Mouse (Mus musculus): ENCODE measurements at regions not wholly inside any gene's neighbourhood (a gene's known extent, or its start where the extent isn't known, plus 50 kb on each side); places are given as distances from the start of the nearest gene placed in this dataset.

- TF ChIP-seq EP300 (IDR thresholded peaks at IDR 0.05; ENCODE audit: insufficient read depth, low read depth, low read length) = no peak
- TF ChIP-seq POLR2A (IDR thresholded peaks at IDR 0.05; ENCODE audit: insufficient read depth, low read length) = no peak
- TF ChIP-seq CTCF (IDR thresholded peaks at IDR 0.05; ENCODE audit: low read depth, low read length) = peak; percentile 49
- no peaks in the 10 kb centered on the region for H3K9me3 ChIP-seq (replicated peaks; ENCODE audit: control insufficient read depth, insufficient read depth, low read length, poor library complexity, severe bottlenecking)
- H3K36me3 ChIP-seq (ENCODE audit: control insufficient read depth, insufficient read depth, low read length, poor library complexity, severe bottlenecking) = no peaks in the 10 kb centered on the region
- no peak overlapping the region for H3K4me3 ChIP-seq (ENCODE audit: low read depth, low read length)
- no peak overlapping the region for H3K27ac ChIP-seq (ENCODE audit: insufficient read depth, low read length)
- no peak overlapping the region for H3K9ac ChIP-seq (ENCODE audit: low read depth, poor library complexity, severe bottlenecking)
- H3K27me3 ChIP-seq (ENCODE audit: control insufficient read depth, insufficient read depth, low read length, poor library complexity, severe bottlenecking) = no peaks in the 10 kb centered on the region; the same call in 1 of the 2 replicates
- no peaks in the 10 kb centered on the region for H3K4me1 ChIP-seq (ENCODE audit: control insufficient read depth, insufficient read depth, low read length)
Observed at GRCm38 (mm10) chr10:119050017-119050685, 180.1 kb upstream of the Dyrk2 start.

GRCm38 (mm10) chr10:119048643-119049420 lies 178.8 kb upstream of the Dyrk2 start:
- TF ChIP-seq CTCF (IDR thresholded peaks at IDR 0.05; ENCODE audit: low read depth, low read length) (no peak), POLR2A (IDR thresholded peaks at IDR 0.05; ENCODE audit: insufficient read depth, low read length) (no peak), EP300 (IDR thresholded peaks at IDR 0.05; ENCODE audit: insufficient read depth, low read depth, low read length) (no peak)
- no peak overlapping the region for H3K9ac ChIP-seq (ENCODE audit: low read depth, poor library complexity, severe bottlenecking)
- H3K27me3 ChIP-seq (ENCODE audit: control insufficient read depth, insufficient read depth, low read length, poor library complexity, severe bottlenecking) = no peaks in the 10 kb centered on the region; the same call in 1 of the 2 replicates
- no peak overlapping the region for H3K27ac ChIP-seq (ENCODE audit: insufficient read depth, low read length)
- H3K36me3 ChIP-seq (ENCODE audit: control insufficient read depth, insufficient read depth, low read length, poor library complexity, severe bottlenecking) = no peaks in the 10 kb centered on the region
- no peaks in the 10 kb centered on the region for H3K4me1 ChIP-seq (ENCODE audit: control insufficient read depth, insufficient read depth, low read length)
- no peak overlapping the region for H3K4me3 ChIP-seq (ENCODE audit: low read depth, low read length)
- no peaks in the 10 kb centered on the region for H3K9me3 ChIP-seq (replicated peaks; ENCODE audit: control insufficient read depth, insufficient read depth, low read length, poor library complexity, severe bottlenecking)

GRCm38 (mm10) chr10:119045059-119045458 lies 175.1 kb upstream of the Dyrk2 start:
- Histone ChIP-seq H3K4me1 (ENCODE audit: control insufficient read depth, insufficient read depth, low read length) (no peaks in the 10 kb centered on the region), H3K36me3 (ENCODE audit: control insufficient read depth, insufficient read depth, low read length, poor library complexity, severe bottlenecking) (no peaks in the 10 kb centered on the region), H3K9ac (ENCODE audit: low read depth, poor library complexity, severe bottlenecking) (no peak overlapping the region), H3K9me3 (replicated peaks; ENCODE audit: control insufficient read depth, insufficient read depth, low read length, poor library complexity, severe bottlenecking) (no peaks in the 10 kb centered on the region), H3K27me3 (ENCODE audit: control insufficient read depth, insufficient read depth, low read length, poor library complexity, severe bottlenecking) (no peaks in the 10 kb centered on the region; the same call in 1 of the 2 replicates), H3K4me3 (ENCODE audit: low read depth, low read length) (no peak overlapping the region), H3K27ac (ENCODE audit: insufficient read depth, low read length) (no peak overlapping the region)
- no peak for TF ChIP-seq POLR2A (IDR thresholded peaks at IDR 0.05; ENCODE audit: insufficient read depth, low read length)

GRCm38 (mm10) chr10:119043069-119043468 lies 173.1 kb upstream of the Dyrk2 start:
- Histone ChIP-seq H3K4me1 (ENCODE audit: control insufficient read depth, insufficient read depth, low read length) (no peaks in the 10 kb centered on the region), H3K27me3 (ENCODE audit: control insufficient read depth, insufficient read depth, low read length, poor library complexity, severe bottlenecking) (no peaks in the 10 kb centered on the region; the same call in 1 of the 2 replicates), H3K9ac (ENCODE audit: low read depth, poor library complexity, severe bottlenecking) (no peak overlapping the region), H3K36me3 (ENCODE audit: control insufficient read depth, insufficient read depth, low read length, poor library complexity, severe bottlenecking) (no peaks in the 10 kb centered on the region), H3K9me3 (replicated peaks; ENCODE audit: control insufficient read depth, insufficient read depth, low read length, poor library complexity, severe bottlenecking) (no peaks in the 10 kb centered on the region), H3K4me3 (ENCODE audit: low read depth, low read length) (no peak overlapping the region), H3K27ac (ENCODE audit: insufficient read depth, low read length) (no peak overlapping the region)
- TF ChIP-seq POLR2A (IDR thresholded peaks at IDR 0.05; ENCODE audit: insufficient read depth, low read length) = no peak
- no peak for TF ChIP-seq CTCF (IDR thresholded peaks at IDR 0.05; ENCODE audit: low read depth, low read length)
- TF ChIP-seq EP300 (IDR thresholded peaks at IDR 0.05; ENCODE audit: insufficient read depth, low read depth, low read length) = no peak

- Histone ChIP-seq H3K4me3 (ENCODE audit: low read depth, low read length) (no peak overlapping the region), H3K27ac (ENCODE audit: insufficient read depth, low read length) (no peak overlapping the region), H3K27me3 (ENCODE audit: control insufficient read depth, insufficient read depth, low read length, poor library complexity, severe bottlenecking) (no peaks in the 10 kb centered on the region; the same call in 1 of the 2 replicates), H3K9me3 (replicated peaks; ENCODE audit: control insufficient read depth, insufficient read depth, low read length, poor library complexity, severe bottlenecking) (no peaks in the 10 kb centered on the region), H3K36me3 (ENCODE audit: control insufficient read depth, insufficient read depth, low read length, poor library complexity, severe bottlenecking) (no peaks in the 10 kb centered on the region), H3K9ac (ENCODE audit: low read depth, poor library complexity, severe bottlenecking) (no peak overlapping the region), H3K4me1 (ENCODE audit: control insufficient read depth, insufficient read depth, low read length) (no peaks in the 10 kb centered on the region)
- TF ChIP-seq EP300 (IDR thresholded peaks at IDR 0.05; ENCODE audit: insufficient read depth, low read depth, low read length) = no peak
- no peak for TF ChIP-seq CTCF (IDR thresholded peaks at IDR 0.05; ENCODE audit: low read depth, low read length)
- TF ChIP-seq POLR2A (IDR thresholded peaks at IDR 0.05; ENCODE audit: insufficient read depth, low read length) = no peak
Observed at GRCm38 (mm10) chr10:119040205-119040604, 170.2 kb upstream of the Dyrk2 start.

- Histone ChIP-seq H3K4me3 (ENCODE audit: low read depth, low read length) (no peak overlapping the region), H3K9me3 (replicated peaks; ENCODE audit: control insufficient read depth, insufficient read depth, low read length, poor library complexity, severe bottlenecking) (no peaks in the 10 kb centered on the region), H3K27ac (ENCODE audit: insufficient read depth, low read length) (no peak overlapping the region), H3K4me1 (ENCODE audit: control insufficient read depth, insufficient read depth, low read length) (no peaks in the 10 kb centered on the region), H3K27me3 (ENCODE audit: control insufficient read depth, insufficient read depth, low read length, poor library complexity, severe bottlenecking) (no peaks in the 10 kb centered on the region; the same call in 1 of the 2 replicates), H3K9ac (ENCODE audit: low read depth, poor library complexity, severe bottlenecking) (no peak overlapping the region), H3K36me3 (ENCODE audit: control insufficient read depth, insufficient read depth, low read length, poor library complexity, severe bottlenecking) (no peaks in the 10 kb centered on the region)
- no peak for TF ChIP-seq EP300 (IDR thresholded peaks at IDR 0.05; ENCODE audit: insufficient read depth, low read depth, low read length)
- TF ChIP-seq POLR2A (IDR thresholded peaks at IDR 0.05; ENCODE audit: insufficient read depth, low read length) = no peak
- TF ChIP-seq CTCF (IDR thresholded peaks at IDR 0.05; ENCODE audit: low read depth, low read length) = no peak
Observed at GRCm38 (mm10) chr10:119039732-119040131, 169.7 kb upstream of the Dyrk2 start.
